Mouse (Mus musculus) naive thymus-derived CD4-positive, alpha-beta T cell, adult 5 months (primary cell): ENCODE data around the gene Ksr1. TPM values are rescaled to one million over a fixed set of nuclear protein-coding genes. Genes with fewer than 3 reads are reported as not detected.

ENCODE experiments used
- polyA plus RNA-seq: library from polyadenylated mRNA; unstranded; fragments of 100-300 nt; shearing (Covaris generic); gene quantifications from one replicate; pipeline ENCODE4 v1.2.1, GENCODE M21; 2017

Ksr1 gene
- 3.8 TPM for polyA plus RNA-seq

GRCm38 (mm10) chr11:79146331-79146767 lies at the start of gene Ksr1:
TSS of gene Ksr1 (minus strand) at chr11:79146407.

GRCm38 (mm10) chr11:78984483-78985177 lies 161.6 kb downstream of the Ksr1 start, which contains the start of gene Lgals9:
TSS of gene Lgals9 (minus strand) at chr11:78984946.

Other genes with a start within 250 kb of the Ksr1 start
- gene Nos2, start 225.6 kb downstream of the Ksr1 start, polyA plus RNA-seq = not detected
- gene Lgals9, start 161.5 kb downstream of the Ksr1 start, polyA plus RNA-seq = 177 TPM
- 242 TPM for gene Wsb1, start 108.3 kb upstream of the Ksr1 start, polyA plus RNA-seq
- gene Gm9964, start 150.5 kb upstream of the Ksr1 start, polyA plus RNA-seq = not detected
- 2.0 TPM for gene Nf1, start 193.3 kb upstream of the Ksr1 start, polyA plus RNA-seq